Mouse (Mus musculus) testis, adult 2 months (tissue): ENCODE results near the gene Apoc3.

Source experiments
- CTCF ChIP-seq: fragments of 200-500 bp; IDR thresholded peaks from 2 replicates; pipeline ENCODE4 v1.5.1; 2012; ENCODE audit warnings: low read depth, mild to moderate bottlenecking, inconsistent platforms, low read length, moderate library complexity; ENCODE audit not compliant: control insufficient read depth, insufficient read depth, insufficient replicate concordance
- POLR2A ChIP-seq: fragments of 200-500 bp; IDR thresholded peaks from 2 replicates; pipeline ENCODE4 v1.6.1; 2012; ENCODE audit warnings: low read depth, mild to moderate bottlenecking, inconsistent platforms, low read length, moderate library complexity; ENCODE audit not compliant: control insufficient read depth

GRCm38 (mm10) chr9:46196699-46197169, 38.7 kb downstream of the Apoc3 start:
- TF ChIP-seq CTCF (no peak), POLR2A (no peak)
